Mouse (Mus musculus): ENCODE measurements at regions not wholly inside any gene's neighbourhood (a gene's known extent, or its start where the extent isn't known, plus 50 kb on each side); places are given as distances from the start of the nearest gene placed in this dataset.

DNA sequence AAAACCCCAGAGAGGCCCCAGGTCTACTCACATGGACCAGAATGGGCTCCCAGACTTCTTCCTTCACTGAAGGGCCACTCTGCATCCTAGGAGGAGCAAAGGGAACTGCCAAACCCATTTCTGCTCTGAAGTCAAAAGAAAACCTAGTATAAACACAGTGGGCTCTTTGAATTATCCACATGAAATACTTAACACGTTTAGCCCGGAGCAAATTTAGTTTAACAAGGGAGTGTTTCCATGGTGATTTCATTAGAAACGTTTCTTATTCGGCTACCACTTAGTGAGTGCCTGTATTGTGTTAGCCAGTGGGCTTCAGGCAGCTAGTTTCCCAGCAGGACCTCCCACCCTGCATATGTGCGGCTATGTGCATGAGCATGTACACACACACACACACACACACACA, 69.4 kb downstream of the Thnsl2 start:
- TF ChIP-seq MYOG (IDR thresholded peaks at IDR 0.05; ENCODE audit: control insufficient read depth, extremely low read depth, insufficient read length) (no peak), CTCF (IDR thresholded peaks at IDR 0.05; ENCODE audit: control insufficient read depth, insufficient read depth, insufficient read length) (no peak), MAX (IDR thresholded peaks at IDR 0.05) (no peak), MYOD1 (IDR thresholded peaks at IDR 0.05; ENCODE audit: control insufficient read depth, insufficient read length, low read depth) (no peak), CEBPB (IDR thresholded peaks at IDR 0.05; ENCODE audit: low read depth) (no peak), USF1 (IDR thresholded peaks at IDR 0.05; ENCODE audit: low read depth) (no peak)

Data from C2C12 (cell line).